Mouse (Mus musculus) brain, embryonic 14.5 days (tissue): ENCODE results near the gene Limch1.

ENCODE experiments used
- CTCF ChIP-seq: fragments of 200-500 bp; IDR thresholded peaks from 2 replicates; pipeline ENCODE4 v1.5.1; 2012; ENCODE audit warnings: inconsistent platforms, mild to moderate bottlenecking, moderate library complexity, borderline replicate concordance; ENCODE audit not compliant: insufficient read depth, insufficient read length; ENCODE audit errors: extremely low read depth
- POLR2A ChIP-seq: fragments of 200-500 bp; IDR thresholded peaks from 2 replicates; pipeline ENCODE4 v1.6.1; 2012; ENCODE audit warnings: mild to moderate bottlenecking, inconsistent platforms, borderline replicate concordance; ENCODE audit not compliant: poor library complexity, insufficient read depth, insufficient read length, severe bottlenecking; ENCODE audit errors: extremely low read depth

- TF ChIP-seq CTCF (no peak), POLR2A (no peak)
Measured at GRCm38 (mm10) chr5:67091766-67092165, 346.1 kb downstream of the Limch1 start.
